Mouse (Mus musculus) stomach, postnatal 0 days (tissue): ENCODE data around the gene Rbm6.

Experiments used
- CTCF ChIP-seq: IDR thresholded peaks from 2 replicates; pipeline ENCODE4 v1.5.1; 2016; ENCODE audit warnings: antibody characterized with exemption, low read depth, mild to moderate bottlenecking, moderate library complexity
- EP300 ChIP-seq: optimal IDR thresholded peaks from 2 replicates; pipeline ENCODE3; 2016; ENCODE audit warnings: antibody characterized with exemption

DNA sequence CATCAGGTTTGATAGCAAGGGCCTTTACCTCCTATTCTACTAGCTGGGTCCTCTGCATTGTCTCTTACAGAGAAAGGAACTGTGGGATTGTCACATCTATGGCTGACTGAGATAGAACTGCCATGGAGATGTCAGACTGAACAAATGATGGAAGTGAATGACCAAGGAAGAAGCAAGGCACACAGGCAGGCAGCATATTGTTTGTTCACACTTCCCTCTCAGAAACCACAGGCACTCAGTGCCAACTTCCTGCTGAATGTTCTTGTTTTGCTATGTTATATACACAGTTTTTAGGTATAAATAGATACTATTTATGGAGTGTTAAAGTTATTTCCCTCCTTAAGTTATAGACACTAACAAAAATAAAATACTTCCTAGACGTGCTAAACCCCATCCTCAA is 125.7 kb downstream of the Rbm6 start:
- TF ChIP-seq CTCF (no peak), EP300 (no peak)
